Mouse (Mus musculus) embryonic facial prominence, embryonic 15.5 days (tissue): ENCODE measurements around the gene Stom. TPM values are rescaled to one million over a fixed set of nuclear protein-coding genes. Genes with fewer than 3 reads are reported as not detected.

ENCODE experiments used
- polyA plus RNA-seq: library from polyadenylated mRNA; unstranded; fragments of >200 nt; fragmentation: Nextera tagmentation; extraction: Ambion mirVana; gene quantifications from 2 replicates; pipeline ENCODE4 v1.2.1, GENCODE M21; 2015

The Stom gene
- polyA plus RNA-seq, 1 experiment from 2014 or later = 37.3 TPM

Other genes starting within 250 kb of the Stom start
- 0.30 and 0.40 TPM in 2 replicates for gene AI182371, start 235.4 kb downstream of the Stom start, polyA plus RNA-seq
- 23.3 and 24.3 TPM in 2 replicates for gene Cntrl, start 227.5 kb downstream of the Stom start, polyA plus RNA-seq
- 337 and 352 TPM in 2 replicates for gene Rab14, start 135.9 kb downstream of the Stom start, polyA plus RNA-seq
- 327 and 340 TPM in 2 replicates for gene Gsn, start 80.6 kb downstream of the Stom start, polyA plus RNA-seq
- not detected in 2 replicates for gene 4930568D16Rik, start 30.8 kb upstream of the Stom start, polyA plus RNA-seq
- gene 4930402F06Rik, start 60.2 kb upstream of the Stom start, polyA plus RNA-seq = not detected in 2 replicates
- 33.5 and 38.3 TPM in 2 replicates for gene Ggta1, start 126.3 kb upstream of the Stom start, polyA plus RNA-seq
- 67.9 and 72.0 TPM in 2 replicates for gene Dab2ip, start 221.3 kb upstream of the Stom start, polyA plus RNA-seq